Mouse (Mus musculus): ENCODE data around the gene Smc3. TPM values are rescaled to one million over a fixed set of nuclear protein-coding genes. Genes with fewer than 3 reads are reported as not detected.
"Not testable (repeated sequence)": the region's sequence is repeated elsewhere in the genome, so short reads cannot be mapped to it uniquely, and the experiment has no call there.

The Smc3 gene
- polyA plus RNA-seq, 3 experiments from 2014 or later, result 38.7 to 43.1 (median 39.0) TPM

DNA sequence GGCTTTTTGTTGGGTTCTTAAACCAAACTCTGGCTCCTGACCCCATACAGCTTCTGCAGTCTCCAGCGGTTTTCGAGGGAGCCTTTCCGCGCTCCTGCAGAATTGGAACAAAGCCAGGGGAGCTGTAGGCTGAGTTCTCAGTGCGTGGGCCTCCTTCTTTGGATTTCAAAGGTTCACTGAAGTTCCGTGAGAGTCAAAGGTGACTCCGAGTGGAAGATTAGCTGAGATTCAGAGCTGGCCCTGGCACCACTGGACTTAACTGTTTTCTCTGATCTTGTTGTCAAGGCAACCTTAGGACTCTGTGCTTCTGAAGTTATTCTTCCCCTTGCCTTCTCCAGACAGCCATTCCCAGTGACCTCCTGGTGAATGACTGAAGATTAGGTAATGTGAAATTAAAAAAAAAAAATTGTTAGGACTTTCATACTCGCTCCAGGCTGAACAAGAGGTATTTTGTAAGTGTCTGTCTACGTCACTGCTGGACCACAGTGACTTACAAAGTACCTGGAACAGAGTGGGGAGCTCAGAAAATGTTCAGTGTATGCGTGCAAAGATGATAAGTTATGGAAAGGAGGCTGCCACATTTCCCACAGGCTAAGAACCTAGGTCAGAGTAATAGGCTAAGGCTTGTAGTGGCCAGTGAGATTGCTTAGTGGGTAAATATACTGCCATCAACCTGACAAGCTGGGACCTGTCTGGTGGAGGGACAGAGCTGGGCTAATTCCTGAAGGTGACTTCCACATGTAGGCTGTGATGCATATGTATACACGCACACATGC, 23.0 kb upstream of the Smc3 start:
- ATAC-seq, result no peak

DNA sequence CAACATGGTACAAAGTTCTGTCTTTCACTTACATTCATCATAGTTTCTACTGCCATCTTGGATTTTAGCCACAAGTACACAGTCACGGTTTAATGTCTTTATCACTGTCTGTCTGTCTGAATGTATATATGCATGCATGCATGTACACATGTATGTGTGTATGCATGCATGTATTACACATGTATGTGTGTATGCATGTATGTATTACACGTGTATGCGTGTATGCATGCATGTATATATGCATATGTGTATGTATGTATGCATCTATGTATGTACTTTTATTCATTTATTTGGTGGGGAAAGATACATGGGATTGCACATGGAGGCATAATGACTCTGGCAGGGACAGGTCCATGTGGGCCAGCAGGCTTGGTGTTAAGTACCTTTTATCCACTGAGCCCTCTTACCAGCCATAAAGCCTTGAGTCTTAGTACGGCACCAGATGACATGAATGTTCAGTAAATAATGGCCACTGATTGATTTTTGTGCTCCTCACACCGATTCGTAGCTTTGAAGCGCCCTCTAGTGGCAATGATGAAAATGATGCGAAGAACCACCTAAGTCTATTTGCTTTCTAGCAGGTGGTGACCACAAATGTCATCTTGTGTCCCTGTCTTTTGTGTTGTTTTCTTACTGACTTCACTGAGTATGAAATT, 21.5 kb upstream of the Smc3 start:
- ATAC-seq, result peak; percentile 80

DNA sequence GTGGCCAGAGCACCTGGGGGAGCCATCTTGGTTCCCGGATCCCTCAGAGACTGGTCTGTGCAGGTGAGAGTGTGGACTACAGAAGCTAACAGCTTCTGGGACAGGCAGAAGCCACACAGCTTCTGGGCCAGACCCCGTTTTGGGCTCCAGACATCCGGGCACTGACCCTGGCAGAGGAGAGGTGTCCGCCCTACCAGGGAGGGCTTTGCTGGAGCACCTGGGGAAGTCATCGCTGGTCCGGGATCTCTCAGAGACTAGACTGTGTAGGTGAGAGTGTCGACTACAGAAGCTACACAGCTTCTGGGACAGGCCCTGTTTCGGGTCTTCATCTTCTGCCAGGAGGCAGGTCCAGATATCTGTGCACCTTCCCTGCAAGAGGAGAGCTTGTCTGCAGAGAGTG, 19.9 kb upstream of the Smc3 start:
- not testable (repeated sequence) for ATAC-seq

DNA sequence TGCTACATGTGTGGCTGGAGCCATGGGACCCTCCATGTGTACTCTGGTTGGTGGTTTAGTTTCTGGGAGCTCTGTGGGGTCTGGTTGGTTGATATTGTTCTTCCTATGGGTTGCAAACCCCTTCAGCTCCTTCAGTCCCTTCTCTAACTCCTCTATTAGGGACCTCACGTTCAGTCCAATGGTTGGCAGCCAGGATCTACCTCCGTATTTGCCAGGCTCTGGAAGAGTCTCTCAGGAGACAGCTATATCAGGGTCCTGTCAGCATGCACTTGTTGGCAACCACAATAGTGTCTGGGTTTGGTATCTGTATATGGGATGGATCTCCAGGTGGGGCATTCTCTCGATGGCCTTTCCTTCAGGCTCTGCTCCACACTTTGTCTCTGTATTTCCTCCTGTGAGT, 12.5 kb upstream of the Smc3 start:
- not testable (repeated sequence) for ATAC-seq

DNA sequence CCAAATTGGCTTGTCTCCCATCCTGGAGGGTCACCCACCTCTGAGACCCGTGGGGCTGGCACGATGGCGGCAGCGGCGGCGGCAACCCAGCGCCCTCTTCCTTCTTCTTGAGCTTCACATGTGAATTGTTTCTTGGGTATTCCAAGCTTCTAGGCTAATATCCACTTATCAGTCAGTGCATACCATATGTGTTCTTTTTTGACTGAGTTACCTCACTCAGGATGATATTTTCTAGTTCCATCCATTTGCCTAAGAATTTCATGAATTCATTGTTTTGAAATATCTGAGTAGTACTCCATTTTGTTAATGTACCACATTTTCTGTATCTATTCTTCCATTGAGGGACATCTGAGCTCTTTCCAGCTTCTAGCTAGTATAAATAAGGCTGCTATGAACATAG, 11.2 kb upstream of the Smc3 start, which contains the start of gene Nutf2-ps1:
TSS of gene Nutf2-ps1 (minus strand) at position 101 of the 400 bp plus-strand sequence.
- ATAC-seq, result not testable (repeated sequence)

DNA sequence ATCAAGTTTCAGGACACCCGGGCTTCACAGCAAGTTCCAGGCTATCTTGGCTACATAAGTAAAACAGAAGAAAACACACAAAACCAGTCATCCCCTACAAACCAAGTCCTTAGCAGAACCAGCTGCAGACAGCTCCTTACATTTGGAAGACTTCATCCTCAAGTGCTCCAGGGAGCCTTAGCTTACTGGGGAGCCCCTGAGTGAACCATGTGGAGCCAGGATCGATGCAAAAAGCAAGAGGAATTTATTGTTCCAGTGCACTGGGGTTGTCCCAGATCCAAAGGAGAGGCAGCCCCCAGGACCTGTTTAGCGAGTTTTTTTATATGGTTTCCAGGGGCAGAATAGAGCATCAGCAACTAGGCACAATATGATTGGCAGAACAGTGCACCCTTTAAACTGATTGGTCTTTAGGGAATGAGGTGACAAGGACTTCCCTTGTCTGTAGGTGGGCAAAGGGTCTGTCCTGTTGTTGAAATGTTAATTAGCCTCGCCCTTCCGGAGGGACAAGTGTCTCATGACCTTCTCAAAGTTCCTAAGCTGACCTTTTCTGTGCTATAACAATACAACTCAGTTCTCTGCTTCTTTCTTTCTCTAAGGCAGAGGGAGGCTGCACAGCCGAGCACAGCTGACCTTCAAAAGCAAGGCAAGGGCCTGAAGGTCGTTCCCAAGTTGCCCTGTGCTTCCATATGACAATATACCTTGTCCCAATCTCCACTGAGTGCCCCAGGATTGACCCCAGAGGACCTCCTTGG, 3.3 kb upstream of the Smc3 start:
- no peak for ATAC-seq

DNA sequence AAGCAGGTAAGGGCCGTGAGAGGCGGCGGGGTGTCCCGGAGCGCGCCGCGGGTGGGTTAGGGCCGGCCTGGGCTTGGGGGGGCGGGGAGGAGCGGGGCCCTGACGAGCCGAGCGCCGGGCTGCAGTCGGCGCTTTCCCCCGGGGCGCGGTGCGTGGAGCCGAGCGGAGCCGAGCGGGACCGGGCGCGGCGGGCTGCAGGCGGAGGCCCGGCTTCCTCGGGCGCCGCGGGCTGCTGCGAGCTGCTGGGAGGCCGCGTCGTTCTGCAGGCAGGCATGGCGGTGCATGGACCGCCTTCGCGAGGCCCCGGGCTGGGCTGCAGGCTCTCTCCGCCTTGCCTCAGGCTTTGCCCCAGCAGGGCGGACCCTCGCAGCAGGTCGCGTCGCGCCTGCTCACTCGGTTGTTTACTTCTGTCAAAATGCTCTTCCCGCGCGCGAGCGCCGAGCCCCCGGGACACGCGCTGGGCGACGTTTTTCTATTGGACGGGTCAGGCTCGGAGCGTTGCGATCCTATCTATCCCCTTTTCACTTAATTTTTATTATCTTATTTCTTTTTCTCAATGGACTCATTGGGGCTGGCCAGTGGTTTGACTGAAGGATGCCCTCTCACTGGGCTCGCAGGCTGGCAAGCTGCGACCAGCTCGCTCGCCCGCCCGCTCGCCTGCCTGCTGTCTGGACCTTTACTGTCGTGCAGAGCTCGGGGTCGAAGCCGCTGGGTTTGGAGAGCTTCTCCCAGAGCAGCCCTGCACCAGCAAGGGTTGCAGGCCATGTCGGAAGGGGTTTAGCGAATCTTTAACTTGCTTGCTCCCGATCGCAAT, 558 bp downstream of the Smc3 start:
- peak; percentile 18 for ATAC-seq

DNA sequence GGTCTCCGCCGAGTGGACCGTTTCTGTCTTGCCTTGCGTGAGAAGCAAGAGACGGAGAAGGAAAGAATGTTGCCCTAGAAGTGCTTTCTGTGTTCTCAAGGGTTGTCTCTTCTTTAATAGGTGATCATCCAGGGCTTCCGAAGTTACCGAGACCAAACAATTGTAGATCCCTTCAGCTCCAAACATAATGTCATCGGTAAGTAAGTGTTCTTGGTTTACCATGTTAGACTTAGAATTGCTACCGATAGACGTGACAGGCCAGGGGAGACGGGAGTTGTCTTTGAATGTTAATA, 1.1 kb downstream of the Smc3 start:
- ATAC-seq, result no peak

DNA sequence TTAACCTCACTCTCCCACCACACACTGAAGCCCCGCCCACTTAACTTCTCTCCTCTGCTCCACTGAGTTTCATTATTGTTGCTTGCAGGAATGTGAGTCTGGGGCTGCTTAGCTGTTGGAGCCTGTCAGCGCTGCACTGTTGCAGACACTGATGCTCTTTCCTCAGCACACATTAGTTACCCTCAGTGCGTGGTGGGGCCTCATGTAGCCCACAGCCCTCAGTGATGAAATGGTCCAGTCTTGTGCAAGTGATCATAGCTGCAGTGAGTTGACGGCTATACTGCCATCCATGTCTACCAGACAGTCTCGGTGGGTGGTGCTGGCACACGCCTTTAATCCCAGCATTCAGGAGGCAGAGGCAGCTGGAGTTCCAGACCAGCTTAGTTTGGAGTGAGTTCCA, 8.7 kb downstream of the Smc3 start:
- ATAC-seq, result no peak

DNA sequence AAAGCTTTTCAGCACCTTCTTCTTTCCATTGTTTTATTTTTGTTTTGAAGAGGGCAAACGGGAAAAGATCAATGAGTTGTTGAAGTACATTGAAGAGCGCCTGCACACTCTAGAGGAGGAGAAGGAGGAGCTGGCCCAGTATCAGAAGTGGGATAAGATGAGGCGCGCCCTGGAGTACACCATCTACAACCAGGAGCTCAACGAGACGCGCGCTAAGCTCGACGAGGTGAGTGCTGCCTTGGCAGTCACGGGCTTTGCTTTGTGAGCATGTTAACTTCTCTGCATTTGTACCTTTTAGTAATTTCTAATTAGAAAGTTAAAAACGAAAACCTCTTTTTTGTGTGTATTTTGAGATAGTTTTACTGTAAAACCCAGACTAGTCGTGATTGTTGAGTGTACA, 21.5 kb downstream of the Smc3 start:
- no peak for ATAC-seq

DNA sequence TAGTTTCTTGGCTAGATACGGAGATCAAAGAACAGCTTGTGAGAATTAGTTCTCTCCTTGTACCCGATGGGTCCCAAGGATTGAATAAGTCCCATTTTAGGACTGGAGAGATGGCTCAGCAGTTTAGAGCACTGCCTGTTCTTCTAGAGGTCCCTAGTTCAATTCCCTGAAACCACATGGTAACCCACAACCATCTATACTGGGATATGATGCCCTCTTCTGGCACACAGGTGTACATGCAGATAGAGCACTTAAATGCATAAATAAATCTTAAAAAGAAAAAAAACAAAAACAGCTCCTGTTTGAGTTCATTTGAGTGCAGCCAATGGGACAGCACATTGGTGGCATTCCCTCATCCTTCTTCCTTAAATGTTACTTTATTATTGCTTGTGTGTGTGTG, 37.8 kb downstream of the Smc3 start:
- no peak for ATAC-seq

DNA sequence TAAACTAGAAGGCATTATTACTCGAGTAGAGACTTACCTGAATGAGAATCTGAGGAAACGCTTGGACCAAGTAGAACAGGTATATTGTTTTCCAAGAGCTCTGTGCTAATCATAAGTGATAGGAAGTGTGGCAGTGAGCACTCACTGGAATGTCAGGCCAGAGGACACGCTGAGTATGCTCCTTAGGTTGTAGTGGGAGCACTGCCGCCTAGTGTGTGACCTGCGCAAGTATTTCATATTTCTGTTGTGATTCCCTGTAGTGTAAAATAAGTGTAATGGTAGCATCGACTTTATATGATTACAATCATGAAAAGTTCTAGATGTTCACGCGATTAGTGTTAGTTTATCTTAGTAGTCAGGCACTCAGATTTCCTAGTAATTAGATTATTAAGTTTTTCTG, 38.5 kb downstream of the Smc3 start:
- no peak for ATAC-seq

DNA sequence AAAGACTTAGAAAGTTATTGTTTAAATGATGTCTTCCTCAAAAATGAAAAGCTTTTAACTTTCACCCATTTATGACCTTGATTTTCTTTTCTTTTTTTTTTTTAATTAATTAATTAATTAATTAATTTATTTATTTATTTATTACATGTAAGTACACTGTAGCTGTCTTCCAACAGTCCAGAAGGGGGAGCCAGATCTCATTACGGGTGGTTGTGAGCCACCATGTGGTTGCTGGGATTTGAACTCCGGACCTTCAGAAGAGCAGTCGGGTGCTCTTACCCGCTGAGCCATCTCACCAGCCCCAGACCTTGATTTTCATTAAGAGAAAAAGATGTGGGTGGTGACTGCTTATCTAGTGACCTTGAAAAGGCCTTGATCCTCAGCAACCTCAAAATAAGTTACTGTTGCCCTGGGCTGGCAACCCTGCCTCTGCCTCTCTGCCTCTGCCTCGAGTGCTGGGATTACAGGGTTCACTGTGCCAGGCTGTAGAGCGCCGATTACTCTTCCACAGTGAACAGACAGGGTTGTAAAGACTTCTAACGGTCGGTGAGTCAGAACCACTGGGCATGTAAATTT, 43.9 kb downstream of the Smc3 start:
- ATAC-seq, result no peak

DNA sequence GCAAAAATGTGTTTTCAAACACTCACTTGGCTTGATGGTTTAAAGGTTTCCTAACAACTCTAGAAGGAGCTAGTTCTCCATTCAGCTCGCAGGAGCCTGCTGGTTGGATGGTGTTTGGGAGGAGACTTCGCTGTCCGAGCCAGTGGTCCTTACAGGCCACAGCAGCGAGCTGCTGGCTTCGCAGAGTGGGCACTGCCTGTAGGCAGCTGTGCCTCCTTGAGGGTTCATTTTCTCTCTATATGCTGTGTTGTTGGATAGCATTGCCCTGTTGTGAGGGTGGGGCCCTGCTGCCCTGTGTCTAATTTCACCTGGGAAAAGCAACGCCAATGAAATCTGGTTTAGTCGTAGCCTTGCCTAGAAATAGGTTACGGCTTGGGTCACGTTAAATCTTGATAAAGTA, 47.1 kb downstream of the Smc3 start:
- ATAC-seq, result no peak

DNA sequence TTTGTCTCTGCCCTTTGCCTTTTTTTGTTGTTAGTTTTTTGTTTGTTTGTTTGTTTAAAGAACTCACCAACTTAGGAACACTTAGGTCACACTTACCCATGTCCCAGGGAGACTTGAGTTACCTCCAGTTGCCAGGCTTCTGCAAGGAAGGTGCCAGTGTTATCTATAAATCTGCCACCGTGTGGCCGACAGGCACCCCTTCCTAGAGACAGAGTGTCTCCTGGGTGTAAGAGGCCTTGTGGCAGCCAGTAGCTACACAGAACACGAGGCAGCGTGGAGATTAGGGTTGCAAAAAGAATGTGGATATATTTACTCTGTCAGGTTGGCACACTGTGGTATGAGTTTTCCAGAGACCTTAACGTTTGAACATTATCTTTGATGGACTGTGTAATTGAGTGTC, 47.9 kb downstream of the Smc3 start:
- no peak for ATAC-seq

DNA sequence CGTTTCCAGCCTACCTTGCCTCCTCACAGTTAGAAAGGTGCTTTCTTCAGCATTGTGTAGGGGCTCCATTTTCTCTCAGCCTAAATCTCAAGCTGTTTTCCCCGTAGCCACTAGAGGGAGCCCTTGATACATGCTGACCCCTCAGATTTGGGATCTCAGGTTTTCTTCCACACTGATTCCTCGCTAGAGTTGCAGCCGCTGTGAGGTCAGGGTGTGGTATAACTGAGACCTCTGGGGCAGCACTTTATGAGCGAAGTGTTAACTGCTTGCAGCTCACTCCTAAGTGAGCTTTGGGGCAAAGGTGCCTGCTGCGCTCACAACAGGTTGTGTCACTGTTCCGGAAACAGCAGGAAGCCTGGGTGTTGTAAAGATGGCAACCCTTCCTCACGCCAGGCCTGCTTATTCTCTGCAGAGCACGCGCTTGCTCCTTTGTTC, 48.6 kb downstream of the Smc3 start:
- ATAC-seq, result no peak

DNA sequence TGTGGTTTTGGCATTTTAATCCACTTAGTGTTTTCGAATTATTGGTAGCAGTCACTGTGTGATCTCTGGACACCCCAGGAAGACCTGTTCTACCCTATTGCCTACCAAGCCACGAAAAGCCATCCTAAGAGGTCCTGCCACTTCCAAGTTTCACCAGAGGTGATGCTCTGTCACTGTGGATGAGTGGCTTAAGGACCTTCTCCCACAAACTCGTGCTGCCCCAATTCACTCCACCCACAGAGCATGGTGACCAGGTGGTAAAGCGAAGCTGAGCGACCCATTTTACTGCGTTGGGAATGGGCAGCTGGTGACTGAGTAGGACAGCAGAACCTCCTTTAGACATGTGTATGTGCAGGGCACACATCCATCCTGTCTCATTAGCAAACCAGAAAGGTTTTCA, 49.2 kb downstream of the Smc3 start:
- ATAC-seq, result no peak

DNA sequence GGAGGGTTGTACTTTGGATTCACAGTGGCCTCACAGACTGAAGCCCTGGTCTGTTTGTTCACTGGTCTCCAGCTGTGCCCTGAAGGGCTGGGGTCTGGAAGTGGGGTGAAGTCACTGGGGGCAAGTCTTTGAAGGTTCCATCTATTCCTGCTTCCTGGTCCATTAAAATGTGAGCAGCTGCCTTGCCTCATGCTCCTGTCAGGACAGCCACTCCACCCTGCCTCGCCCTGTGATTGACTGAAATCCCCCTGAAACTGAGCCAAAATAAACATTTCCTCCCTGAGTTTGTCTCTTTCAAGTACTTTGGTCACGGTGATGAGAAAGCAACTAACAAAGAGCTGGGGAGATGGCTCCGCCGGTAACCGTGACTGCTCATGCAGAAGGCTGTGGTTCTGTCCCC, 49.6 kb downstream of the Smc3 start:
- ATAC-seq, result no peak

DNA sequence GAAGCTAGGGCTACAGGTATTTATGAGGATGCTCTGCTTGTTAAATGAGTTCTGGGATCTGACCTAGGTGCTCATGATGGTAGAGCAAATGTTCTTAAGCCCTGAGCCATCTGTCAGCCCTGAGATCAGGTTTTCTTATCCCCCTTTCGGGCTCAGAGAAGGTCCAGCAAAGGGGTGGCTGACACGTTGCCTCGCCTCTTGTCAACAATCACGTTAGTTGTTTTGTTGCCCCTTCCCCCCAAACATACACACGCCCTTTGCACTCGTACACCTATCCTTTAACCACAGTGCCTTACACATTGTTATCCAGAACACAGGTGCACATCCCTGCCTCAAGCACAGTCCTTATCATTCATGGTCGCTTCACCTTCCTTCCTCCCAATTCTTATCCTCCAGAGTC, 50.7 kb downstream of the Smc3 start:
- ATAC-seq, result no peak

DNA sequence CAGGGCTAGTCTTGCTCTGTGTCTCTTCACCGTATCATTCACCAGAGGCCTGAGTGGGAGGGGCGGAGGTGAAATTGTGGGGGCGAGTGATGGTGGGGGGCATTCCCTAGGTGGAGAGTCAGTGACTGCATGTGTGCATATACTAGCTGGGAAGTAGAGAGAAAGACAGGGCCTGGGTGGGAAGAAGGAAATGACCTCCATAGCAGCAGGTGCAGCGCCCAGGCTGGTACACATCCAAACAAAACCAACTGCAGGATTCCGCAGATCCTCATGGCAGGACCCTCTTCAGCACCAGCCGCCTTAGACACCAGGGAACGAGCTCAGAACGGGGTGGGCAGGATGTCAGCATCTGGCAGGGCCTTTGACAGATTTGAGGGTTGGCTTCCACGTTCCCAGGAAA, 52.1 kb downstream of the Smc3 start:
- no peak for ATAC-seq

DNA sequence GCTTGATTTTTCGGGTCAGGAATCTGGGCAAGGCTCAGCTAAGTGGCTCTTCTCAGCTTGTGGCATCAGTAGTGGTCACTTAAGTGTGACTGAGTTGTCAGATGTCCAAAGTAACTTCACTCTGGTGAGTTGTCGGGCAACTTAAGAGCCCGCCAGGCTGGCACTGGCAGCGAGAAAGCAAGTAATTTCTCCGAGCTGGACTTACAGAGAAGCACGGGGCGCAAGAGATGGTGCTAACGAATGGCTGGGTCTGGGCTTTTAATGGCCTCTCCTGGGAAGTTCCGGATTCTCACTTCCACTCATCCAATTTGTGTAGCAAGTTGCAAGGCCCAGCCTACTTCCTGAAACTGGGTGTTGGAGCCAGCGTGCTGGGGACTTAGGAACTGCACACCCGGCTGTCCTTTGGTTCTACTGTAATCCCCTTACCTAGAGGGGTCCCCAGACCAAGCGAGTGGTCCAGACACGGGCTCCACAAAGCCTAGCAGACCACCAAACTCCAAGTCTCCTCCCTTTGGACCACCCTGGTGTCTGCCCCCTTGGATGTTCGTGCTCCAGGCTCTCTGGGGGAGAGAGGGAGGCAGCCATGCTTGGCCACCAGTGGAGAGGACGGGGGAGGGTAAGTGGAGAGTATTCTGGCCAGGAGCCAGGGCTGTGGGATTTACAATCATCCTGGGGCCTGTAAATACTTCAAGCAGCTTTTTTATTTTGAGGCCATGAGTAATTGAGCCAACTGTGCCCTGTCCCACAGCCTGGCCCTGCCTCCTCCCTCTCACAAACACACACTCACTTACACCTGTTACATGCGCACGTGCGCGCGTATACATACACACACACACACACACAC, 53.6 kb downstream of the Smc3 start:
- no peak for ATAC-seq

DNA sequence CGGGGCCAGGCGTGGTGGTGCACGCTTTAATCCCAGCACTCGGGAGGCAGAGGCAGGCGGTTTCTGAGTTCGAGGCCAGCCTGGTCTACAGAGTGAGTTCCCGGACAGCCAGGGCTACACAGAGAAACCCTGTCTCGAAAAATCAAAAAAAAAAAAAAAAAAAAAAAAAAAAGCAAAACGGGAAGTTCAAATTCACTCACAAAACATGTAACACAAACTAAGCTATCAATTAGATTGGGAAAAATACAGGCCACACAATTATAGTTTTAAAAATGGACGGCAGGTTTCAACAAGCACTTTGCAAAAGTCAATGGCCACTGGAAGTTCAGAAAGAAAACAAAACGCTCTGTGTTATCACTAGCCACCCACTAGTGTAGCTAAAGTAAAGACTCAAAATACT, 56.2 kb downstream of the Smc3 start:
- not testable (repeated sequence) for ATAC-seq
